Mouse (Mus musculus) midbrain, embryonic 16.5 days (tissue): ENCODE results near the gene Supt3. TPM values are rescaled to one million over a fixed set of nuclear protein-coding genes. Genes with fewer than 3 reads are reported as not detected.

Experiments used
- ATAC-seq: fragments of 200-750 bp; cut with Nextera tagmentation; 2 replicates; pipeline ENCODE4 v1.8.0; 2017; ENCODE audit warnings: moderate TSS enrichment
- H3K27ac ChIP-seq: fragments of 300-500 bp; sonication (generic); 2 replicates; pipeline ENCODE4 v1.5.1; 2014; ENCODE audit warnings: mild to moderate bottlenecking, low read length, mixed read lengths
- H3K27me3 ChIP-seq: fragments of 300-500 bp; sonication (generic); 2 replicates; pipeline ENCODE4 v1.6.1; 2014; ENCODE audit warnings: low read depth, low read length, mixed read lengths; ENCODE audit not compliant: control insufficient read depth, insufficient read depth
- H3K36me3 ChIP-seq: fragments of 300-500 bp; sonication (generic); 2 replicates; pipeline ENCODE4 v1.6.1; 2014; ENCODE audit warnings: mild to moderate bottlenecking, low read length, moderate library complexity, mixed read lengths; ENCODE audit not compliant: control insufficient read depth, insufficient read depth
- H3K4me1 ChIP-seq: fragments of 300-500 bp; sonication (generic); 2 replicates; pipeline ENCODE4 v1.6.1; 2014; ENCODE audit warnings: mild to moderate bottlenecking, low read length, mixed read lengths; ENCODE audit not compliant: control insufficient read depth, insufficient read depth
- H3K4me2 ChIP-seq: fragments of 300-500 bp; sonication (generic); 2 replicates; pipeline ENCODE4 v1.6.1; 2014; ENCODE audit warnings: mild to moderate bottlenecking, low read length, mixed read lengths
- H3K4me3 ChIP-seq: fragments of 300-500 bp; sonication (generic); 2 replicates; pipeline ENCODE4 v1.5.1; 2014; ENCODE audit warnings: low read depth, mild to moderate bottlenecking, low read length, moderate library complexity, mixed read lengths
- H3K9ac ChIP-seq: fragments of 300-500 bp; sonication (generic); 2 replicates; pipeline ENCODE4 v1.6.1; 2014; ENCODE audit warnings: low read depth, low read length, mixed read lengths
- H3K9me3 ChIP-seq: fragments of 300-500 bp; sonication (generic); replicated peaks from 2 replicates; pipeline ENCODE4 v1.6.1; 2014; ENCODE audit warnings: mild to moderate bottlenecking, low read length, mixed read lengths; ENCODE audit not compliant: control insufficient read depth, poor library complexity, severe bottlenecking
- WGBS: fragments of 180-500 bp; shearing (Covaris S2); extraction: QIAGEN DNeasy Blood & Tissue Kit; methylation state at CpG from one replicate; pipeline ENCODE4 v1.1.7; 2014; 5-methylcytosine and 5-hydroxymethylcytosine counted together
- polyA plus RNA-seq: library from polyadenylated mRNA; unstranded; fragments of >200 nt; fragmentation: Nextera tagmentation; extraction: Ambion mirVana; gene quantifications from 2 replicates; pipeline ENCODE4 v1.2.1, GENCODE M21; 2015

Gene Supt3
- polyA plus RNA-seq, 1 experiment from 2014 or later, result 21.8 TPM

- Histone ChIP-seq H3K4me2 (no peak overlapping the region), H3K9ac (no peak overlapping the region), H3K4me3 (no peak overlapping the region), H3K36me3 (no peaks in the 10 kb centered on the region), H3K27me3 (no peaks in the 10 kb centered on the region), H3K27ac (no peak overlapping the region), H3K9me3 (no peaks in the 10 kb centered on the region), H3K4me1 (no peaks in the 10 kb centered on the region)
- ATAC-seq, result no peak
- 96% methylated on average over 5 of the region's 5 CpGs for WGBS
Observed at GRCm38 (mm10) chr17:45086361-45086760, 309.4 kb downstream of the Supt3 start.

GRCm38 (mm10) chr17:45087022-45087421 is 310.1 kb downstream of the Supt3 start:
- WGBS, result 84% methylated on average over 5 of the region's 5 CpGs
- no peaks in the 10 kb centered on the region for H3K9me3 ChIP-seq
- H3K9ac ChIP-seq, result no peak overlapping the region
- no peaks in the 10 kb centered on the region for H3K27me3 ChIP-seq
- ATAC-seq, result no peak
- no peaks in the 10 kb centered on the region for H3K4me1 ChIP-seq
- no peak overlapping the region for H3K27ac ChIP-seq
- H3K4me2 ChIP-seq, result no peak overlapping the region
- no peaks in the 10 kb centered on the region for H3K36me3 ChIP-seq
- H3K4me3 ChIP-seq, result no peak overlapping the region

GRCm38 (mm10) chr17:45101064-45101463 is 324.1 kb downstream of the Supt3 start:
- WGBS, result 78% methylated on average over 7 of the region's 7 CpGs
- Histone ChIP-seq H3K27ac (no peak overlapping the region), H3K4me1 (no peaks in the 10 kb centered on the region), H3K27me3 (no peaks in the 10 kb centered on the region), H3K36me3 (no peaks in the 10 kb centered on the region), H3K4me3 (no peak overlapping the region), H3K9ac (no peak overlapping the region), H3K4me2 (no peak overlapping the region), H3K9me3 (no peaks in the 10 kb centered on the region)
- no peak for ATAC-seq

- no peak for ATAC-seq
- H3K4me3 ChIP-seq, result no peak overlapping the region
- H3K4me2 ChIP-seq, result no peak overlapping the region
- H3K27me3 ChIP-seq, result no peaks in the 10 kb centered on the region
- H3K27ac ChIP-seq, result no peak overlapping the region
- no peaks in the 10 kb centered on the region for H3K9me3 ChIP-seq
- 90% methylated on average over 3 of the region's 3 CpGs for WGBS
- no peaks in the 10 kb centered on the region for H3K4me1 ChIP-seq
- H3K36me3 ChIP-seq, result no peaks in the 10 kb centered on the region
- H3K9ac ChIP-seq, result no peak overlapping the region
Observed at GRCm38 (mm10) chr17:45115386-45115785, 338.4 kb downstream of the Supt3 start.

GRCm38 (mm10) chr17:45118565-45119471 is 341.9 kb downstream of the Supt3 start:
- 45% methylated on average over 12 of the region's 12 CpGs for WGBS
- H3K36me3 ChIP-seq, result no peaks in the 10 kb centered on the region

GRCm38 (mm10) chr17:45119609-45120201 is 342.8 kb downstream of the Supt3 start:
- Histone ChIP-seq H3K36me3 (no peaks in the 10 kb centered on the region), H3K4me2 (no peak overlapping the region), H3K27ac (no peak overlapping the region), H3K9me3 (no peaks in the 10 kb centered on the region), H3K27me3 (no peaks in the 10 kb centered on the region), H3K4me1 (no peaks in the 10 kb centered on the region), H3K4me3 (no peak overlapping the region), H3K9ac (no peak overlapping the region)
- WGBS, result 89% methylated on average over 18 of the region's 18 CpGs
- ATAC-seq, result no peak

More at GRCm38 (mm10) chr17:45118565-45119471, 341.9 kb downstream of the Supt3 start:
- Histone ChIP-seq H3K4me2 (no peak overlapping the region), H3K27me3 (no peaks in the 10 kb centered on the region), H3K9ac (no peak overlapping the region), H3K27ac (no peak overlapping the region), H3K9me3 (no peaks in the 10 kb centered on the region), H3K4me3 (no peak overlapping the region), H3K4me1 (no peaks in the 10 kb centered on the region)
- ATAC-seq, result no peak

- Histone ChIP-seq H3K27ac (no peak overlapping the region), H3K4me3 (no peak overlapping the region), H3K9me3 (no peaks in the 10 kb centered on the region), H3K36me3 (no peaks in the 10 kb centered on the region), H3K4me2 (no peak overlapping the region), H3K27me3 (no peaks in the 10 kb centered on the region), H3K4me1 (no peaks in the 10 kb centered on the region), H3K9ac (no peak overlapping the region)
- whole genome bisulfite sequencing, result 89% methylated on average over 3 of the region's 3 CpGs
- no peak for ATAC-seq
Observed at GRCm38 (mm10) chr17:45123856-45124255, 346.9 kb downstream of the Supt3 start.

- H3K4me2 ChIP-seq, result no peak overlapping the region
- no peaks in the 10 kb centered on the region for H3K4me1 ChIP-seq
- WGBS, result 93% methylated on average over 4 of the region's 4 CpGs
- no peaks in the 10 kb centered on the region for H3K27me3 ChIP-seq
- no peak overlapping the region for H3K9ac ChIP-seq
- no peaks in the 10 kb centered on the region for H3K9me3 ChIP-seq
- H3K27ac ChIP-seq, result no peak overlapping the region
- H3K4me3 ChIP-seq, result no peak overlapping the region
- no peak for ATAC-seq
- H3K36me3 ChIP-seq, result no peaks in the 10 kb centered on the region
Observed at GRCm38 (mm10) chr17:45128611-45129010, 351.7 kb downstream of the Supt3 start.
